ENCODE assay signal across 8 mouse cellular contexts in genomic region chr8:120322956-120323448, GRCm38 (mm10).
DNase-seq lines count a peak whose midpoint lies in the region; ATAC-seq and TF ChIP-seq lines count a peak whose summit lies in the region.

No protein-coding gene starts in this region.

- H3K36me3 ChIP-seq in intestine, embryonic 15.5 days = no peaks in the 10 kb centered on the region
- no peaks in the 10 kb centered on the region for H3K36me3 ChIP-seq in limb, embryonic 14.5 days (ENCODE audit: control insufficient read depth, insufficient read depth, low read length)
- H3K36me3 ChIP-seq in midbrain, embryonic 15.5 days (replicated peaks) = no peaks in the 10 kb centered on the region

- no peaks in the 10 kb centered on the region for H3K9me3 ChIP-seq in intestine, embryonic 15.5 days
- no peaks in the 10 kb centered on the region for H3K9me3 ChIP-seq in limb, embryonic 14.5 days (ENCODE audit: control insufficient read depth, low read length)
- no peaks in the 10 kb centered on the region for H3K9me3 ChIP-seq in midbrain, embryonic 15.5 days

- peaks cover 38% of the 10 kb centered on the region for H3K4me1 ChIP-seq in intestine, embryonic 15.5 days (replicated peaks)
- peaks cover 26% of the 10 kb centered on the region for H3K4me1 ChIP-seq in limb, embryonic 14.5 days (ENCODE audit: control insufficient read depth, insufficient read depth, low read length)
- H3K4me1 ChIP-seq in midbrain, embryonic 15.5 days = peaks cover 25% of the 10 kb centered on the region

- peak overlapping the region; percentile 48; the same call in 1 of the 2 replicates for H3K27ac ChIP-seq in intestine, embryonic 15.5 days
- H3K27ac ChIP-seq in limb, embryonic 14.5 days (replicated peaks; ENCODE audit: low read depth, low read length) = peak overlapping the region; percentile 53; the same call in 1 of the 2 replicates
- H3K27ac ChIP-seq in midbrain, embryonic 15.5 days = peak overlapping the region; percentile 65

- no peak for TF ChIP-seq POLR2A in limb, embryonic 14.5 days (IDR thresholded peaks at IDR 0.05; ENCODE audit: borderline replicate concordance, extremely low read depth, insufficient read depth, insufficient read length)

- ATAC-seq in intestine, embryonic 15.5 days = peak; percentile 57
- ATAC-seq in limb, embryonic 14.5 days (ENCODE audit: low FRiP score, low read depth) = peak; percentile 76
- ATAC-seq in midbrain, embryonic 15.5 days (replicated peaks) = peak; percentile 70

- no peak overlapping the region for H3K4me3 ChIP-seq in intestine, embryonic 15.5 days (replicated peaks)
- H3K4me3 ChIP-seq in limb, embryonic 14.5 days (replicated peaks; ENCODE audit: low read length) = no peak overlapping the region
- H3K4me3 ChIP-seq in midbrain, embryonic 15.5 days = no peak overlapping the region

- H3K9ac ChIP-seq in intestine, embryonic 15.5 days = peak overlapping the region; percentile 28
- 0 out of 2 replicates have a peak overlapping the region, but pooled peaks have one; percentile 16 for H3K9ac ChIP-seq in limb, embryonic 14.5 days (ENCODE audit: low read depth, low read length, severe bottlenecking)
- peak overlapping the region; percentile 16; the same call in 1 of the 2 replicates for H3K9ac ChIP-seq in midbrain, embryonic 15.5 days

- 0 out of 2 replicates have a peak overlapping the region, but pooled peaks have one; percentile 17 for H3K4me2 ChIP-seq in intestine, embryonic 15.5 days (replicated peaks)
- 0 out of 2 replicates have a peak overlapping the region, but pooled peaks have one; percentile 8 for H3K4me2 ChIP-seq in limb, embryonic 14.5 days (replicated peaks; ENCODE audit: low read depth, low read length, severe bottlenecking)
- H3K4me2 ChIP-seq in midbrain, embryonic 15.5 days = no peak overlapping the region

- peak; percentile 59 for DNase-seq in adrenal gland, adult 2 months
- no peak for DNase-seq in adrenal gland, postnatal 4 days (ENCODE audit: low spot score in 2 of 2)
- DNase-seq in adipocyte (ENCODE audit: low spot score) = peak; percentile 38
- peak; percentile 77 for DNase-seq in forelimb bud, embryonic 11.5 days (ENCODE audit: low read depth, low spot score)
- peak; percentile 77 for DNase-seq in limb, embryonic 14.5 days (ENCODE audit: low spot score)
- DNase-seq in telencephalon, adult 2 months (ENCODE audit: low read depth, low spot score) = peak; percentile 82

- no peaks in the 10 kb centered on the region for H3K27me3 ChIP-seq in intestine, embryonic 15.5 days (replicated peaks)
- H3K27me3 ChIP-seq in limb, embryonic 14.5 days (ENCODE audit: control insufficient read depth, insufficient read depth, low read length) = no peaks in the 10 kb centered on the region
- H3K27me3 ChIP-seq in midbrain, embryonic 15.5 days (replicated peaks) = no peaks in the 10 kb centered on the region

- WGBS in intestine, embryonic 15.5 days = 19% methylated on average over 20 of the region's 20 CpGs
- WGBS in limb, embryonic 14.5 days = 25% methylated on average over 20 of the region's 20 CpGs
- WGBS in midbrain, embryonic 15.5 days = 7% methylated on average over 20 of the region's 20 CpGs

Comparison
In these comparisons a context has a peak if more than half of its experiments do, and no peak if none do; other contexts are left out.
1. DNase-seq: peak in adrenal gland, adult 2 months (single experiment), adipocyte (single experiment), forelimb bud, embryonic 11.5 days (single experiment), limb, embryonic 14.5 days (single experiment) and telencephalon, adult 2 months (single experiment); none in adrenal gland, postnatal 4 days (0 of 2).
2. Peak in every context shown above with its lines, with median percentiles within 50 percentile points of each other: ATAC-seq, H3K27ac ChIP-seq and H3K9ac ChIP-seq.